Comparison of ENCODE assay signal across 16 mouse cellular contexts in the genomic region with DNA sequence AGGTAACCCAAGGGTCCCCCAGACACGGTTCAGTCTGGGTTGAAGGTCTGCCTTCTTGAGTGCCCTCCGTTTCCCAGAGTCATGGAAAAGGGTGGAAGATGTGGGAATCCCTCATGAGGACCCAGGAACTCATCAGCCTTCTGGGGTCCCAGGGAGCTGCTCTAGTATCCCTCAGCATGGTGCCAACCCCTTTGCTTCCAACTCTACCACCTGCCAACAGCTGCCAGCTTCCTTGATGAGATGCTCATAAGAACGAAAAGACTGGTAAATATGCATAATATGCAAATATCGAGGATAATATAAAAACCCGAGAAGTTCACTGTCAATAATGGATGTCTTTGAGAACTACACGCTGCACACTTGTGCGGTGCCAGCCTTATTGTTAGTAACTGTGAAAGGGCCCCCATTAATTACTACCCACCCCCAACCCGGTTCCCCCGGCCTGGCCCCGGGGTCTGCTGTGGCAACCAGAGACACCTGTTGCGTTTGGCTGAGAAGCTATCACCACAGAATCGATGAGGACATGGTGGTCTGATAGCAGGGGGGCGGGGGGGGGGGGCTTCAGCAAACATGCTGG. TPM values are rescaled to one million over a fixed set of nuclear protein-coding genes. Genes with fewer than 3 reads are reported as not detected.
A peak's percentile ranks its signal among the peaks of the same experiment; 100 is the strongest.
DNase-seq lines count a peak whose midpoint lies in the region; ATAC-seq lines count a peak whose summit lies in the region.
"Had no signal": no experiment of that assay in that cellular context is flagged by ENCODE, and none has a peak within 500 bp of the region (broad histone marks: within the 10 kb centered on the region; RNA-seq: fewer than 3 reads in every experiment).

No protein-coding gene starts in this region.

- H3K9me3 ChIP-seq in hindbrain, embryonic 13.5 days = no peaks in the 10 kb centered on the region
- H3K9me3 ChIP-seq in hindbrain, embryonic 16.5 days (ENCODE audit: control insufficient read depth, low read length) = no peaks in the 10 kb centered on the region
- no peaks in the 10 kb centered on the region for H3K9me3 ChIP-seq in neural tube, embryonic 12.5 days
- no peaks in the 10 kb centered on the region for H3K9me3 ChIP-seq in hindbrain, embryonic 15.5 days
- H3K9me3 ChIP-seq: heart, embryonic 15.5 days had no signal

- DNase-seq in neural tube, embryonic 10.5 days (ENCODE audit: extremely low spot score, low spot score) = no peak
- DNase-seq in testis, postnatal 14 days (ENCODE audit: low spot score) = no peak
- no peak for DNase-seq in heart, postnatal 36 days
- DNase-seq: adrenal gland, postnatal 25 days; cerebellum, adult 11-12 months; cerebellum, postnatal 25 days; gastrocnemius, postnatal 36 days; kidney, adult 11 months; liver; thymus, postnatal 14 days had no signal

- 58% methylated on average over 13 of the region's 13 CpGs for WGBS in hindbrain, embryonic 13.5 days
- 41% methylated on average over 13 of the region's 13 CpGs for WGBS in hindbrain, embryonic 16.5 days
- 67% methylated on average over 13 of the region's 13 CpGs for WGBS in neural tube, embryonic 12.5 days
- WGBS in hindbrain, embryonic 15.5 days = 56% methylated on average over 13 of the region's 13 CpGs

- H3K4me3 ChIP-seq in hindbrain, embryonic 13.5 days = no peak overlapping the region
- no peak overlapping the region for H3K4me3 ChIP-seq in hindbrain, embryonic 16.5 days (ENCODE audit: low read length)
- H3K4me3 ChIP-seq in neural tube, embryonic 12.5 days = no peak overlapping the region
- H3K4me3 ChIP-seq in hindbrain, embryonic 15.5 days = no peak overlapping the region
- H3K4me3 ChIP-seq: heart, embryonic 15.5 days had no signal

- no peak overlapping the region for H3K9ac ChIP-seq in hindbrain, embryonic 13.5 days
- no peak overlapping the region for H3K9ac ChIP-seq in hindbrain, embryonic 16.5 days (ENCODE audit: low read depth, low read length)
- no peak overlapping the region for H3K9ac ChIP-seq in neural tube, embryonic 12.5 days
- no peak overlapping the region for H3K9ac ChIP-seq in hindbrain, embryonic 15.5 days
- H3K9ac ChIP-seq: heart, embryonic 15.5 days had no signal

- H3K4me1 ChIP-seq in hindbrain, embryonic 13.5 days (replicated peaks) = peaks cover 33% of the 10 kb centered on the region
- H3K4me1 ChIP-seq in hindbrain, embryonic 16.5 days (ENCODE audit: control insufficient read depth, insufficient read depth, low read depth, low read length) = peaks cover 9% of the 10 kb centered on the region
- H3K4me1 ChIP-seq in neural tube, embryonic 12.5 days = peaks cover 21% of the 10 kb centered on the region
- peaks cover 28% of the 10 kb centered on the region for H3K4me1 ChIP-seq in hindbrain, embryonic 15.5 days (replicated peaks)
- H3K4me1 ChIP-seq: heart, embryonic 15.5 days had no signal

- H3K36me3 ChIP-seq in hindbrain, embryonic 13.5 days = no peaks in the 10 kb centered on the region
- H3K36me3 ChIP-seq in hindbrain, embryonic 16.5 days (ENCODE audit: control insufficient read depth, insufficient read depth, low read length) = no peaks in the 10 kb centered on the region
- no peaks in the 10 kb centered on the region for H3K36me3 ChIP-seq in neural tube, embryonic 12.5 days
- no peaks in the 10 kb centered on the region for H3K36me3 ChIP-seq in hindbrain, embryonic 15.5 days
- H3K36me3 ChIP-seq: heart, embryonic 15.5 days had no signal

- H3K4me2 ChIP-seq in hindbrain, embryonic 13.5 days = no peak overlapping the region
- H3K4me2 ChIP-seq in hindbrain, embryonic 16.5 days (ENCODE audit: low read length) = no peak overlapping the region
- H3K4me2 ChIP-seq in neural tube, embryonic 12.5 days (replicated peaks) = no peak overlapping the region
- no peak overlapping the region for H3K4me2 ChIP-seq in hindbrain, embryonic 15.5 days
- H3K4me2 ChIP-seq: heart, embryonic 15.5 days had no signal

- H3K27me3 ChIP-seq in hindbrain, embryonic 13.5 days = peaks cover 19% of the 10 kb centered on the region; the same call in 1 of the 2 replicates
- H3K27me3 ChIP-seq in hindbrain, embryonic 16.5 days (replicated peaks; ENCODE audit: control insufficient read depth, insufficient read depth, low read length) = no peaks in the 10 kb centered on the region
- no peaks in the 10 kb centered on the region for H3K27me3 ChIP-seq in neural tube, embryonic 12.5 days (replicated peaks)
- H3K27me3 ChIP-seq in hindbrain, embryonic 15.5 days = no peaks in the 10 kb centered on the region

- intact Hi-C loops in heart, postnatal 36 days (cut with DNase I) = no loop called here

- H3K27ac ChIP-seq in hindbrain, embryonic 13.5 days = no peak overlapping the region; the same call in 1 of the 2 replicates
- no peak overlapping the region for H3K27ac ChIP-seq in hindbrain, embryonic 16.5 days (ENCODE audit: low read depth, low read length)
- no peak overlapping the region for H3K27ac ChIP-seq in neural tube, embryonic 12.5 days
- H3K27ac ChIP-seq in hindbrain, embryonic 15.5 days (replicated peaks) = 0 out of 2 replicates have a peak overlapping the region, but pooled peaks have one; percentile 0
- H3K27ac ChIP-seq: heart, embryonic 15.5 days; stomach, postnatal 0 days had no signal

- ATAC-seq in hindbrain, embryonic 13.5 days (ENCODE audit: low FRiP score) = peak; percentile 31; the same call in 1 of the 2 replicates
- ATAC-seq in hindbrain, embryonic 16.5 days = no peak; the same call in 1 of the 2 replicates
- ATAC-seq in neural tube, embryonic 12.5 days (ENCODE audit: low FRiP score, low read depth) = peak; percentile 45; the same call in 1 of the 2 replicates
- peak; percentile 36 for ATAC-seq in hindbrain, embryonic 15.5 days (ENCODE audit: low FRiP score, low read depth)

RNA-seq across cellular contexts. Expression of gene Dlgap4, which starts 52.2 kb away (rescaled TPM):
- polyA plus RNA-seq in hindbrain, embryonic 13.5 days (2015; fragmentation: Nextera tagmentation; extraction: Ambion mirVana) = 232 and 238 TPM in 2 replicates
- 201 and 222 TPM in 2 replicates for polyA plus RNA-seq in hindbrain, embryonic 16.5 days (2015; fragmentation: Nextera tagmentation; extraction: Ambion mirVana)
- polyA plus RNA-seq in neural tube, embryonic 12.5 days (2016; fragmentation: Nextera tagmentation; extraction: Ambion mirVana) = 197 and 198 TPM in 2 replicates
- 215 and 244 TPM in 2 replicates for polyA plus RNA-seq in hindbrain, embryonic 15.5 days (2015; fragmentation: Nextera tagmentation; extraction: Ambion mirVana)
- 10 to 100 TPM; 35.5 to 38.2 TPM for total RNA-seq in heart, postnatal 36 days (2021)
